Mouse (Mus musculus): ENCODE data around the gene Nemp2. TPM values are rescaled to one million over a fixed set of nuclear protein-coding genes. Genes with fewer than 3 reads are reported as not detected.

Gene Nemp2
- 19.2 TPM for polyA plus RNA-seq (2014; fragmentation: Illumina TruSeq; extraction: RNeasy Lipid Tissue Mini Kit (QIAGEN cat#74804); ENCODE audit: low read depth, low replicate concordance)

DNA sequence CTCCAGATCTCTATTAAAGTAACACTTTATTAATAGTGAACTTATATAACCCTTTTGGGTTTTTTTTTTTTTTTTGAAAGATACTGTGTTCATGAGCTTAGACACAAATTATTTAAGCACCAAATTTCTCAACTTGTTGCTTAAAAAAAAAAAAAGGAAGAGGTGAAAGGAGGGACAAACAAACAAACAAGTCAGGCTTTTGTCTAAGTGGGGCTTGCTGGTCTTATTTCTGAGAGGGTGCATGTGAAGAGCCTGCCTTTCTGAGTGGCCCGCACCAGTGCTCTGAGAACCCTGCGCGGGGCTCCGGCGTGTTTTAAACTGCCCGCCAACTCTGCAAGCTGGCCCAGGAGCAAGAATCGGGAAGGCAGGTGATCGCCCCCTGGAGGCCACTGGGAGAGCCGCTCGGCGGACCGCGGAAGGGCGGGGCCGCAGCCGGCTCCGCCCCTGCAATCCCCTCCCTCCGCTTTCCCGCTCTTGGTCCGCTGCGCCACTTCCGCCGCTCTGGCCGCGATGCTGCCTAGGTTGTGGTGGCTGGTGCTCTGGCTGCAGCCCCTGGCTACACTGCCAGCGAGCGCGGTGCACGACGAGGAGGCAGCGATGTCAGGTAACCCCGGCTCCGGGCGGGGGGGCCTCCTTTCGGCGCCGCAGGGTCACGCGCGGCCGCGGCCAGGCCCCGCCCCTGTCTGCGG is at the start of gene Nemp2:
Gene Nemp2, plus strand, starts transcription at position 456 of the 689 bp plus-strand sequence.

Other genes starting within 250 kb of the Nemp2 start
- gene Nab1, start 130.0 kb upstream of the Nemp2 start, polyA plus RNA-seq (2014; fragmentation: Illumina TruSeq; extraction: RNeasy Lipid Tissue Mini Kit (QIAGEN cat#74804); ENCODE audit: low read depth, low replicate concordance) = 26.3 TPM
- gene Mfsd6, start 96.8 kb downstream of the Nemp2 start, polyA plus RNA-seq (2014; fragmentation: Illumina TruSeq; extraction: RNeasy Lipid Tissue Mini Kit (QIAGEN cat#74804); ENCODE audit: low read depth, low replicate concordance) = 6.5 TPM
- 43.4 TPM for gene Inpp1, start 187.0 kb downstream of the Nemp2 start, polyA plus RNA-seq (2014; fragmentation: Illumina TruSeq; extraction: RNeasy Lipid Tissue Mini Kit (QIAGEN cat#74804); ENCODE audit: low read depth, low replicate concordance)
- 20.5 TPM for gene Hibch, start 214.2 kb downstream of the Nemp2 start, polyA plus RNA-seq (2014; fragmentation: Illumina TruSeq; extraction: RNeasy Lipid Tissue Mini Kit (QIAGEN cat#74804); ENCODE audit: low read depth, low replicate concordance)

All from testis, adult 10 weeks (tissue).